Mouse (Mus musculus): ENCODE data around the gene Btbd6.
A peak's percentile ranks its signal among the peaks of the same experiment; 100 is the strongest.

Btbd6 gene

DNA sequence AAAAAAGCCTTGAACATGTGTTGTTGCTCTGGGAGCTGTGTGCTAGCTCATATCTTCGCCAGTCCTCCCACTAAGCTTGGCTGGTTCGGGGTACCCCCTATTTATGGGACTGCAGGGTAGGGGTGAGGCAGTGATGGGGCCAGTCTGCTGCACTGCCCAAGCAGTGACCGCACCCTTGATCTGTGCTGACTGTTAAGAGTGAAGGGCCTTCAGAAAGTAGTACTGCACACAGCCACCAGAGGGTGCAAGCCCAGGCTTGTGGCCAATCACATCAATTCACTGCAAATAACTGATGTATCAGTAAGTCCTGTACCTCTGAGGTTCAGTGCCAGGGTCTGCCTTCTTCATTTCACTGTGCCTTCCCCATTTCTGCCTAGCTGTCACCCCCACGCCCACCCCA, 20.5 kb upstream of the Btbd6 start:
- DNase-seq: peak; percentile 86

DNA sequence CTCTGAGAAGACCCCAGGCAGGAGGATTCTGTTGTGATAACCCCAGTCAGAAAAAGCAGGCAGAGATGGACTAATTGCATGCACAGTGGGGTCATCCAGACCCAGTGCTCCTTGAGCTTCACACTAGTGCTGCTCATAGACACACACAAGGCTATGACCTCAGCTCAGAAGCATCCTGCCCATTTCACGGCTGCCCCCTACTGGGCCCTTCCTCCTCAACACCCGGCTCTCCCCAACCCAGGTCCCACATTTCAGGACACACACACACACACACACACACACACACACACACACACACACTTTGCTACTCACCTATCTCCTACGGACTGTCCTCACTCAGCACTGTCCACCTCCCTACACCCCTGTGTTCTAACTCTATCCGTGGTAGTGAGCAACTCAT, 18.0 kb upstream of the Btbd6 start:
- DNase-seq: peak; percentile 75

DNA sequence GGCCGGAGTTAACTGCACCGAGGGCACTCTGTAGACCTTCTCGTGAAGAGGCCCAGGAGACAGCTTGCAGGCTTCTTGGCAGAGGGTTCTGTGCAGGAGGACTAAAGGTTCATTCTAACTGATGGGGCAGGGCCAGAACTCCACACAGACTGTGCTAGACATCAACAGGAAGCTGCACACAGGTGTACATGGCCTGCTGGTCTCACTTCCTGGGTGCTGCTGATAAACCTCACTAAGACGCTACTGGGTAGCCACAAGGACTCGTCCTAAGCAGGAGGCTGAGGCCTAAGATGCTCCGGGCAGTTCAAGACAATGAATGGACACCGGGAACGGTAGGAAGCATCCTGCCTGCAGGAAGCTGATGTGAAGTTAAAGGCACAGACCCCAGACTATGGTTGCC, 16.9 kb upstream of the Btbd6 start:
- DNase-seq: no peak

DNA sequence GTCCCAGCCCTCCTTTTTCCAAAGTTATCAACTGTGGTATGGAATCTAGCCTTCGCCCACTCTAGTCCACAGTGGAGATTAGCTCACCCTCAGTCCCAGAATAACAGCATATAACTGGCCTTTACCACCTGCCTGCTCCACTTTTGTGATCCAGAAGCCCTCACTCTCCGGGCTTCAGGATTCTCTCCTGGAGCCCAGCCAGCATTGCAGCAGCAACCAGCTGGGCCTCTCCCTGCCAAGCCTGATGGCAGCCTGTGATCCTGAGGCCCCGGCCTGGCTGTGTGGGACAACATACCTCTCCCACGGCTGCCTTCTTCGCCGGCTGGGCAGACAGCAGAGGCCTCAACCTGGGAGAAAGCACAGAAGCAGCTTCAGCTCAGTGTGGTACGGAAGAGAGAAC, 14.9 kb upstream of the Btbd6 start:
- DNase-seq: peak; percentile 45

DNA sequence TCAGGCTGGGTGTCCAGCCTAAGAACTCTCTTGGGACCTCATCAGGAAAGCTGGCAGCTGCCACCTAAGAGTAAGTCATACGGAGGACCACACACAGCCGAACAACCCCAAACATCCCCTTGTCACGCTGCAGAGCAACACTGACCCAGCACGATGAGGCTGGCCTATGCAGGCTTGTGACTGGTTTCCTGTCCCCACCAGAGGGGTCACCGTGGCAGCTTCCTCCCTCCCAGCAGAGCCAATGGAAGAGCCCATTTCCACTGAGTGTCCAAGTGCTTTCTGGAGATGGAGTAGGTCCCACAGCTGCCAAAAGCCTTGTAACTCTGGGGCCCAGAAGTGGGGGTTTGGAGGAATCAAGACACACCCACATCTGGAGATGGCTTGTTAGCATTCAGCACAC, 14.4 kb upstream of the Btbd6 start:
- peak; percentile 54 for DNase-seq

DNA sequence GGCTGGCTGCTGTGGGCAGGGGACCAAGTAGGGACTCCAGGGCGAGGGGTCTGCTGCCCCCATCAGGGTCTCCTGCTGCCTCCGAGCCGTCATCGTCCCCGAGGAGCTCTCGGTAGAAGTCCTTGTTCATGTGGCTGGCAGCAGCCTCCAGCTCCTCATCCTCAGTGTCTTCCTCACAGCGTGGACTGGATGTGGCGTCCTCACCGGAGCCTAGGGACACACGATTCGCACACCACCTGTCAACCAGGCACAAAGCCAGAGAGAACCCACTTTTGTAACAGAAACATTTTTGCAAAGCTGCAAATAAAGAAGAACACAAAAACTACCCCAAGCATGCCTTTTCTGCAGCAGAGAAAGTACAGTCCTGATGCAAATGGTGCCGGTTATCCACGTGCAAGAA, 10.5 kb upstream of the Btbd6 start:
- DNase-seq: no peak

DNA sequence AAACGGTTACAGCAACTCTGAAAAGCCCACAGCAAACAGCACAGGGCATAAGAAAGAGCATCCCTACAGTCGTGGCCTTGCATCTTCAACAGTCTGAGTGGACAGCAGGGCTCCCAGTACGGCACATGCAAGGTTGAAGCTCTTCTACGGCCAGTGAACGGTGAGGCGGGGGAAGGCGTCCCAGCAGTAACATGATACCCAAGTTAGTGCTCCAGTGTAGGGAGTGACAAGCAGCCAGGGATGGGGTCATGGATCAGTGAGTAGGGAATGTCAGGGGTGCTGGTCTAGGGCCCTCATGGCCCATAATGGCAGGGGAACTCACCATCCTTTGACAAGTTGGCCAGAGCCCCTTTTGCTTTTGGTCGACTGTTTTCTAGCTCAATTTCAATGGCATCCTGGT, 7.3 kb upstream of the Btbd6 start:
- no peak for DNase-seq

DNA sequence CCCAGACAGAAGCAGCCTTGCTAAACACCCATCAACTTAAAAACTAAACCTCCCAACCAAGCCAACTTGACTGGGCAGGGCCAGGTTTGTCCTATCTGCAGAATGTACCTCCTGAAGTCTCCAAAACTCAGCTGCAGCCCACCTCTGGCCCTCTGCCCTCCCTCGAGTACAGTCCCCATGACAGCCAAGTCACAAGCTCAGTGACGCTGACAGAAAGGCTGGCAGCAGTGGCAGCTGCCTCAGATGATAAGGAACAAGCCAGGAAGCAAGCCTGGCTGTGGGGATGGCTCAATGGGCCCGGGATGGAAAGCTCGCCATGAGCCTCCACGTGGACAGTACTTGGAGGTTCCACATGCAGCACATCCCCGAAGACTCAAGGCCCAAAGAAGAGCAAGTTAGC, 6.7 kb upstream of the Btbd6 start:
- no peak for DNase-seq

DNA sequence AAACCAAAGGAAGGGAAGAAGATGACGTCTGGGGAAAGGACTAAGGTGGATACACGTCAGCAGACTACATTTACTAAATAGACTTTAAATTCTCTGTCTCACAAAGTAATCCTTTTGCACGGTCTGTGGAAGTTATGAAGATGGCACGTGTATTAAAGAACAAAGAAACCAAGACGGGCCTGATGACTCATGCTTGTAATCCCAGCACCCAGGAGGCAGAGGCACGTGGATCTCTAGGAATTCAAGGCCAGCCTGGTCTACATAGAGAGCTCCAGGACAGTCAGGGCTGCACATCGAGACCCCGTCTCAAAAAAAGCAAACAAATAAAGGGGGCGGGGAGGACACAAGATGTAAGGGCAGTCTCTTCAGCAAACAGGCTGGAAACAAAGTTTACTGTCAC, 1.5 kb upstream of the Btbd6 start:
- DNase-seq: no peak

DNA sequence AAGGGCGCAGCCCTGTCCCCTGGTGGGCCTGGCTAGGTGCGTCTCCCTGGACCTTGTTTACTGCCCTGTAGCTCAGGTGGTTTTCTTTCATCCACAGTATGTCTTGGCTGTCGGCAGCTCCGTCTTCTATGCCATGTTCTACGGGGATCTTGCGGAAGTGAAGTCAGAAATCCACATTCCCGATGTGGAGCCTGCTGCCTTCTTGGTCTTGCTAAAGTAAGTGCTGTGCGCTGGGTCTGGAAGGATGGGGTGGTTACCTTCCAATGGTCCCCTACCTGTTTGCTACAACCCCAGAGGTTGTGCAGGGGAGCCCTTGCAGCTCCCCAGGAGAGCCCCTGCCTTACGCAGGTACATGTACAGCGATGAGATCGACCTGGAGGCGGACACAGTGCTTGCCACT, 874 bp downstream of the Btbd6 start:
- no peak for DNase-seq

DNA sequence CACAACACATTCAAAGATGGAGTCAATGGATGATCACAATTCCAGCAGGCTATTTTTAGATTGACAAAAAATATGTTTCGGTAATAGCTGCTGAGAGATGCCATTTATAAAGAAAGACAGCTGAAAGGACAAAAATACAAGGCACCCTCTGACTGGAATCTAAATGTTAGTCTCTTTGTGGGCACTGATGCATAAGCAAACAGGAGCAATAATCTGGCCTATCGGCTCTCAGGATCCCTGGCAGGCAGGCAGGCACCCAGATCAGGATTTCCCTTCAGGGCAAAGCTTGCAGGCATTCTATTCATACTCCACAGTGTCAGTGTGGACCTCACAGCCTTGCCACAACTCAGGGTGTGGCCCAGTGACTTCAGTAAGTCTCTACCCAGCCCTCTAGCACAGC, 5.7 kb downstream of the Btbd6 start:
- no peak for DNase-seq

DNA sequence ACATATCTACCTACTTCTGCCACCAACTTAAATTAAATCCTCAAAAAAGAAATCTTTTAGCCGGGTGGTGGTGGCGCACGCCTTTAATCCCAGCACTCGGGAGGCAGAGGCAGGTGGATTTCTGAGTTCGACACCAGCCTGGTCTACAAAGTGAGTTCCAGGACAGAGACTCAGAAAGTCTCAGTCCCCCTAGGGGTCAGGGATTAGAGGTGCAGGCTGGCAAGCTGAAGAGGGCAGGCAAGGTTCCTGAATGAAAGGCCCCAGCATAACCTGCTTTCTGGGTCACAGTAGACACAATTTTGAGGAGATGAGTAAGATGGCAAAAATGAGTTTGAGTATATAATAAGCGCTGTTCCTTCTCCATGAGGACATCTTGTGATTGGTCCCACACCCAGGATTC, 9.1 kb downstream of the Btbd6 start:
- no peak for DNase-seq

DNA sequence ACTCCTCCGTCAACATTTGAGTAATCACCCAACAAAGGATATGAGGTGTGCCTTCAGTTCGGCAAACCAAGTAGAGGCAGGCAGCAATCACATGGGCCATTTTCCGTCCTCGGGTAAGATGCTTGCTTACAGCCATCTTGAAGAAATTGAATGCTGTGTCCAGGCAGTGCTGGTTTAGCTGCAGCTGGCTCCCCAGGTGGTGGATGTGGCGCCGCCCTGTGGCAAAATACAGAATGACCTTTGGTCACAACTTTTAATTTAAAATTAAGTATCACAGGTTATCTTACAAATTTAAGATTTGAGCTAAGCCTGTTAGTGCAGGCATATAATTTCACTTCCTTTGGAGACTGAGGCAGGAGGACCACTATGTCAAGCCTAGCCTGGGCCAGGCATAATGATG, 11.6 kb downstream of the Btbd6 start:
- DNase-seq: peak; percentile 50

DNA sequence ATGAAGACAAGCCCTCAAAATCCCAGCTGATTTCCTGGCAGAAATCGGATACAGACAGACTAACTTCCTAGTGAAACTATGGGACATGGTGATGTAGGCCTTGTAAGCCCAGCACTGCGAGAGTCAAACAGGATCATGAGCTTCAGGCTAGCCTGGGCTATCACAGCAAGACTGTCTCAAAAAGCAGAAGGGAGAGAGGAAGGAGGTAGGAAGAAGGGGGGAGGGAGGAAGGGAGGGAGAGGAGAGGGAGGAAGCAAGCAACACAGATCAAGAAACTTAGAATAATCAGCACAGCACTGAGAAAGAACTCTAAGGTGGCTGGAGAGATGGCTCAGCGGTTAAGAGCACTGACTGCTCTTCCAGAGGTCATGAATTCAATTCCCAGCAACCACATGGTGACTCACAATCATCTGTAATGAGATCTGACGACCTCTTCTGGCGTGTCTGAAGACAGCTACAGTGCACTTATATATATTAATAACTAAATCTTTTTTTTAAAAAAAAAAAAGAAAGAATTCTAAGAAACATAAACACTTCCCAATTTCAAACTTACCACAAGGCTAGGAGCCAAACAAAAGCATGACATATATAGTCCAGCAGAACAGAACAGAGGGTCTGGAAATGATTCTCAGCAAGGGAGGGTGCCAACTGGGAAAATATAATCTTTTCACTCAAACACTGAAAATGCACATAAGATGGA, 14.6 kb downstream of the Btbd6 start:
- no peak for DNase-seq

DNA sequence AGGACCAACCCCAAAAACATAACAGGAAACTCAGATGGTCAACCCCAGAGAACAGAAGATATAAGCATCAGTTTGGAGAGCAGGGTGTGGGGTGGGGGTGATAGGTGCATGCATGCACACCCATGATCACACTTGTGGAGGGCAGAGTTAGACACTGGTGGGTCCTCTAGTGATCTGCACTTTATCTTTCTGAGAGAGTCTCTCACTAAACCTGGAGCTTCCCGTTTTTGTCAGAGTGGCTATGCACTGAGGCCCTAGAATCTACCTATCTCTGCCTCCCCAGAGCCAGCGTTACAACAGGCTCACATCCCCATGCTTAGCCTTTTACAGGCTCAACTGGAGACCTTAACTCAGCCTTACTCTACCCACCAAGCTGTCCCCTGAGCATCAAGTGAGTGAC, 15.2 kb downstream of the Btbd6 start:
- DNase-seq: no peak

DNA sequence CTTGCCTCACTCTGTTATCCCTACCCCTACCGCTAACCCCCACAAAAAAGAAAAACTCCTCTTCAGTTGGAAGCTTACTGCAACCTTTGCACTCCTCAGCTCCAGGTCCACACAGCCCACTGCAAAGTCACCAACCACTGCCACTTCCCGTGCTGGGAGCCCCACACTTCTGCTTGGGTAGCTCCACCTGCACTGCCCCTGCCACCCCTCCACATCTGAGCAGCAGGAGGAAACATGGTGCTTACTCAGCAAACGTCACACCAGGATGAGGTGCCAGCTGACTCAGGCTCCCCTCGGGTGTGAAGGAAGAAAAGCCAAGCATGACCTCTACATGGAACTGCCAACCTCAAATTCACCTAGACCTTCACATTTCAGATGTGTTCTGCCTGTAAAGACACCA, 17.9 kb downstream of the Btbd6 start:
- DNase-seq: peak; percentile 50

DNA sequence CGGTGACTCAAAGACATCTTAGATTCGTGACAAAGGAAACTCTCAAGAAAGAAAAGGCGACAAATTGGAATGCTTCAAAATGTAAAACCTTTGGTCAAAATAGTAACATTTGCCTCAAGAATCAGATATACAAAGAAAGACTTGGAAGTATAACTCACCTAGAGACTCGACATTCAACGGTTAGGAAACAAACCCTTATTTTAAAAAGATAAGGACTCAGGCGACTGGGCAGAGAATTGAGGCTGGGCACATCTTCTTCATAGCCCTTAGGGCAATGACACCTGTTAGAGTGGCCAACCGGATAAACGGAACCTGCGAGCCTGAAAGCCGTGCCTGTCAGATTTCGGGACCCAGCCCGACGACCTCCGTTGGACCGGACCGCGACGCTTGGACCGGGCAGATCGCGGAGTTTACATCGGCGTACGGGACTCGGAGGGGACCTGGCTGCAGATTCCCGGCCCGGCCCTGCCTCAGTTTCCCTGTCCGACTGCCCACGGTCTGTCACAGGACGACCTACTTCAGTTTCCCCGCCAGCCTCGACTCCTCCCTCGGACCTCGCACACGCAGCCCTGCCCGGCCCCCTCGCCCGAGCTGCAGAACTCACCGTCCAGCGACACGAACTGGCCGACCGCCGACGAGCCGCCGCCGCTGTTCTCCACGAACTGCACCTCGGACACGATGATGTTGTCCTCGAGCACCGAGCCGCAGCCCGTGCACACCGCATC, 23.4 kb downstream of the Btbd6 start:
- DNase-seq: no peak

DNA sequence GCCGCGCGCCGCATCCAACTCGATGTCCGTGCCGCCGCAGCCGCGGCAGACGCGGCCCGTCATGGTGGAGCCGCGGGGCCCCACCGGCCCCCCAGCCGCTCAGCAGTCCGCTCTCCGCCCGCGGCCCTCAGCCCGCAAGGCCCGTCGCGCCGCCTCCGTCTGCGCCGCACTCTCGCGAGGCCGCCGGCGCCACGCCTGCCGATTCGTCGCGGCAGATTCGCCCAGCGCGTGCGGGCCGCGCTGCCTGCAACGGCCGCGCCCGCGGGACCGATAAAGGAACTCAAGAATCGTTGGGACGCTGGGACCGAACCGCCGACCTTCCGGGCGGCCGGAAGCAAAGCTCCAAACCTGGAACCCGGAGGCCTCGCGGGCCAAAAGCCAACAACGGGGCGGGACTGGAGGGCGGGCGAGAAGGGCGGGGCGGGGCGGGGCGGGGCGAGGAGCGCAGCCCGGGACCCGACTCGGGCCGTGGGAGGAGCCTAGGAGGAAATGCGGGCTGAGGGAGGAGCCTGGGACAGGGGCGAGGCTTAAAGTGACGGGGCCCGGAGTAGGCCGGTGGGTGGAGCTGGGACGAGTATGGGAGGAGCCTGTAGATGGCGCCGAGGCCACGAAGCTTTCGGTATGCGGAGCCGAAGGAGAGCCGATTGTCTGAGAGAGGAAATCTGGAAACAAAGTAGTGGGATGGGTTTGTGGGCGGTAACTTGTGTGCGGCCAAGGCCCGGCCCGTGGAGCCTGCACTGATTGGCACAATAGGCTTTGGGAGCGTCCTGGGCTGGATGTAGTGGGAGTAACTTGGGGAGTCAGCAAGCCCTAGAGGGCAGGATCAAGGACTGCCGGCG, 24.2 kb downstream of the Btbd6 start, which contains the start of gene Brf1:
TSS of gene Brf1 (minus strand) at position 411 of the 839 bp plus-strand sequence.
- peak; percentile 98 for DNase-seq

DNA sequence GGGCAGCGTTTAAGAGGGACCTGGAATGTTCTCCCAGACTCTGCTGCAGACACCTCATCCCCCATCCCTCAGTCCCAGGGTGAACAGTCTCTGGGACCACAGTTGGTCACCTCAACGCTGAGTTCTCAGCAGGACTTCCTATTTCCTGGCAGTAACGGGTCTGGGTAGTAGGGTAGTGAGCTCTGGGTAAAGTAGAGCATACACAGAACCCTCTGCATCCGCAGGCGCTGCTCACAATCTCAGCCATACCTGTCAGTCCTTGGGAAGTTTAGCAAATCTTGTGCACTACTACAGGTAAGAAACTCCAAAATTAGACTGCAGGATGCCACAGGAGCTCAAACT, 24.8 kb downstream of the Btbd6 start:
- DNase-seq: no peak

DNA sequence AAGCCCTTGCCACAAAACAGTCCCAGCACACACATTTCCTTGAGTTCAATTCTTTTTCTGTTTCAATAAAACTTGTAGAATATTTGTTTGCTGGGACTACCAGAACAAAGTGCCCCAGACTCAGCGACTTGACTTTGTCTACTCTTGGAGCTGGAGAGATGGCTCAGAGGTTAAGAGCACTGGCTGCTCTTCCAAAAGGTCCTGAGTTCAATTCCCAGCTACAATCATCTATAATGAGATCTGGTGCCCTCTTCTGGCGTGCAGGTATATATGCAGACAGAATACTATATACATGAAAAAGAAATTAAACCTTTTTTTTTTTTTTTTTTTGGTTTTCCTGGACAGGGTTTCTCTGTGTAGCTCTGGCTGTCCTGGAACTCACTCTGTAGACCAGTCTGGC, 26.4 kb downstream of the Btbd6 start:
- DNase-seq: no peak

DNA sequence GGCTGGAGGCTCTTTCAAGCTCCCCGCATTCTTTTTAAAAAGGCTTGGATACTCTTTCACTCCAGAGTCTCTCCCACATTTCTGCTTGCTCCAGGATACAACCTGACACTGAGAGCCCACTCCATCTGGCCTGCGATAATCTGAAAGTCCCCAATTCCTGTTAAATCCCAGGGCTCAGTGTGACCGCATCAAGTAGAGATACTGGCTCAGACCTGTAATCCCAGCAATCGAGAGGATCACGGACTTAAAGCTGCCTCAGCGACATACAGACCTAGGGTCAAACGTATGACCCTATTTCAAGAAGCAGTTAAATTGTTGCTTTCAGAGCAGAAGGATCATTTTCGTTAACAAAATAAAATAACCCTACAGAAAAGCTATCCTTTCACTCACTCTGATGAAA, 27.7 kb downstream of the Btbd6 start:
- DNase-seq: no peak

DNA sequence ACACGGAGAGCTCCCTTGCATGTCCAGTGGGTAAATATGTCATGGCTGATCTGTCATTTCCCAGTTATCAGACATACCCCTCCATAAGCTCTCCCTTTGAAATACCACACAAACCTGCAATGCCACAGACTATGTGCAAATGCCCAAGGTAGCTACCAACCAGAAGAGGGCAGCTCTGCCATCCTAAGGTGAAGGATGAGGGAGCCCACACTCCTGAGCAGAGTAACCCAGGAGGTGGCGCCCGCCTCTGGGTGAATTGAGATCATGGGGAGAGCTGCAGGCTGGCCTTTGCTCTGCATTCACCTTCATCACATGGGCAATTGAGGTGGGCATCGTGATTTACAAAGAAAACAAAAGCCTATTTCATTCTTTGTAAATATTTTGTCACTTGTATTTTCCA, 28.7 kb downstream of the Btbd6 start:
- peak; percentile 86 for DNase-seq

DNA sequence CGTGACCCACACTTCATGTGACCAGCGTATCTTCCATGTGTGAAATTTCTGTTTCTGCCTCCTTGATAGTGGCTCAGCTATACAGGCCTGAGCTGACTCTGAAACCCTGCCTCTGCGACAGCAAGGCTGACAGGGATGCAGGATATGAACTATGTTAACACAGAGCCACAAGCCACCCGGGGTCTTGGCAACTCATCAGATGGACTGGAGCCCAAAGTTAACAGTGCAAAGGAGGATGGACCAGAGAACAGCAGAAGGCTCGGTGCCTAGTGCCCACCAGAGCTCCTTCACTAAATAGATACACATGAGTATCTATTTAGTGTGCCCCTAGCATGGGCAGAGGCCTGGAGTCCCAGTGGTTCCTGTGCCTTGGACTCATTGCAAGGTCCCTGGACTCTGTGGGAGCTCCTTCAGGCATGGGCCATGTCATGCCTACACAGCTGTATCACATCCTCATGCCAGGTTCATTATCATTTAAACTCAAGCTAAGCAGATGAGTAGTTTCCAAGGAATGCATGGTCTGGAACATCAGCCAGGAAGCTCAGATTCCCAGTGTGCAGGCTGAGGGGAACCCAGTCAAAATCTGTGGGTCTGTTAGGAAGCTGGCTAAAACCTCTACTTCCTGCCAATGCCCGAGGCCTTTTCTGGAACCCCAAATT, 35.5 kb downstream of the Btbd6 start:
- peak; percentile 71 for DNase-seq
